Mouse (Mus musculus) heart, adult 8-10 months (tissue): ENCODE measurements around the gene Ermard. TPM values are rescaled to one million over a fixed set of nuclear protein-coding genes. Genes with fewer than 3 reads are reported as not detected.

Source experiments
- DNase-seq: peaks from one replicate; pipeline ENCODE4 v3.0.0; 2022; ENCODE audit warnings: low spot score
- total RNA-seq, 4 experiments: library from RNA; stranded (reverse); gene quantifications; 2 replicates each; pipeline ENCODE4 v1.2.4; 2022

Gene Ermard
- total RNA-seq, 4 experiments from 2014 or later = 21.6 to 33.2 (median 27.0) TPM

GRCm38 (mm10) chr17:15115550-15115949, 74.5 kb downstream of the Ermard start:
- no peak for DNase-seq

- no peak for DNase-seq
Measured at GRCm38 (mm10) chr17:15120096-15120495, 79.1 kb downstream of the Ermard start.

- no peak for DNase-seq
Measured at GRCm38 (mm10) chr17:15120569-15120968, 79.6 kb downstream of the Ermard start.

- DNase-seq = peak; percentile 68
Measured at GRCm38 (mm10) chr17:15129630-15130287, 88.8 kb downstream of the Ermard start.

GRCm38 (mm10) chr17:15130288-15130656, 89.3 kb downstream of the Ermard start:
- DNase-seq = no peak

GRCm38 (mm10) chr17:15134905-15135669, 94.1 kb downstream of the Ermard start:
- peak; percentile 39 for DNase-seq

GRCm38 (mm10) chr17:15137443-15137842, 96.4 kb downstream of the Ermard start:
- peak; percentile 45 for DNase-seq

Other genes starting within 250 kb of the Ermard start
- gene Wdr27, start 98.0 kb upstream of the Ermard start, total RNA-seq = 1 to 10 TPM in 2 of 4 experiments, under 1 TPM in 2; 0.54 to 1.5 (median 1.0) TPM
- gene 1600012H06Rik, start 98.0 kb upstream of the Ermard start, total RNA-seq = 10 to 100 TPM; 10.5 to 11.9 (median 11.0) TPM
- 10 to 100 TPM; 45.6 to 49.7 (median 47.5) TPM for gene Phf10, start 79.9 kb upstream of the Ermard start, total RNA-seq
- 1 to 10 TPM; 1.7 to 2.8 (median 2.5) TPM for gene 9030025P20Rik, start 62.7 kb upstream of the Ermard start, total RNA-seq
- gene Gm3417, start 62.4 kb upstream of the Ermard start, total RNA-seq = under 1 TPM in 1 of 4 experiments, not detected in 3; 0.75 TPM
- gene Gm3435, start 31.0 kb upstream of the Ermard start, total RNA-seq = 1 to 10 TPM in 3 of 4 experiments, under 1 TPM in 1; 0.68 to 3.5 (median 2.2) TPM
- not detected for gene Tcte3, start 280 bp downstream of the Ermard start, total RNA-seq
- gene Gm3448, start 329 bp downstream of the Ermard start, total RNA-seq = 1 to 10 TPM in 2 of 4 experiments, under 1 TPM in 2; 0.55 to 1.4 (median 1.1) TPM